Mouse (Mus musculus): ENCODE measurements around the gene Mcmbp. TPM values are rescaled to one million over a fixed set of nuclear protein-coding genes. Genes with fewer than 3 reads are reported as not detected.

The Mcmbp gene
- polyA plus RNA-seq (2014; fragmentation: Nextera tagmentation; extraction: Ambion mirVana) = 43.1 and 43.5 TPM in 2 replicates

DNA sequence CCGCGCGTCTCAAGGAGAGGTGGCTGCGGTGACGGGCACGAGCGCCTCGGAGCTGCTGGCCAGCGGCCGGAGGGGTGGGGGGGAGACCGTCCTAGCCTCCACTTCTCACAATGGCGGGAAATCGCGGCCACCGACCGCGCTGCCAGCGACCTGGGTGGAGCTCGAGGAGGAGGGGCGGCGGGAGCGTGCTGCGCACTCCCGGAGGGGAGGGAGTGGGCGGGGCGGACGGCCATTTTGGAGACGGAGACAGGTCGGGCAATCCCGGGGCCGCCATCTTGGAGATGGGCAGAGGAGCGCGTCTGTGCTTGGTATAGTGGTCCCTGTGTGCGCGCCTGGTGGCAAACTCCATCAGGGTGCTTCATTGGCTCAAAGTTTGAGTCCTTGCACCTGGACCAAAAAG is at the start of gene Mcmbp:
TSS of gene Mcmbp (minus strand) at position 162 of the 400 bp plus-strand sequence.
- under 1% methylated on average over 32 of the region's 35 CpGs for WGBS (ENCODE audit: insufficient replicate concordance)
- Histone ChIP-seq H3K4me3 (ENCODE audit: low read depth, low read length) (peak within 1 kb of the TSS; percentile 97), H3K27ac (ENCODE audit: low read depth, low read length) (peak within 1 kb of the TSS; percentile 85), H3K4me2 (peak within 1 kb of the TSS; percentile 94), H3K9ac (ENCODE audit: low read depth, low read length) (peak within 1 kb of the TSS; percentile 94), H3K27me3 (ENCODE audit: control insufficient read depth, insufficient read depth, low read length) (no peaks in the 10 kb centered on the region), H3K4me1 (ENCODE audit: control insufficient read depth, insufficient read depth, low read length) (peaks cover 15% of the 10 kb centered on the region), H3K36me3 (ENCODE audit: control insufficient read depth, insufficient read depth, low read length) (no peaks in the 10 kb centered on the region), H3K9me3 (replicated peaks; ENCODE audit: control insufficient read depth, low read length) (no peaks in the 10 kb centered on the region)
- ATAC-seq (replicated peaks; ENCODE audit: insufficient number of reproducible peaks, low FRiP score, low TSS enrichment) = peak; percentile 88

DNA sequence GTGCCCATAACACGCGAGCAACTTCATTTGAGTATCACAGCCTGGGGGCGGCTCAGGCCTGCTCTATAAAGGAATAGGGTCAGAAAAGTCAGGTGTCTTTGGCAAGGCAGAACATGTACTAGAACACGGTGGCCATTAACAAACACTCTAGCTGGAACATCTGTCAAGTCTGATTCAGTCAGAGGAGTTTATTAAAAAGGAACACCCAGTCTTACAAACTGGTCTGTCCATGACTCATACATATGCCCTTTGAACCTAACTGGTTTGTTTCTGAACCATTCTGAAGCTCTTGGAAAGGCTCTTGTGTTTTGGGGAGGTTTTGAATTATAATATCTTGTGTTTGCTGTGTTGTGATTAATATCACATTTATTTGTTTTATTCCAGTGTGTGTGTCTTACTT is 49.8 kb upstream of the Mcmbp start:
- 85% methylated on average over 4 of the region's 4 CpGs for WGBS (ENCODE audit: insufficient replicate concordance)
- no peak for ATAC-seq (replicated peaks; ENCODE audit: insufficient number of reproducible peaks, low FRiP score, low TSS enrichment)
- H3K27me3 ChIP-seq (ENCODE audit: control insufficient read depth, insufficient read depth, low read length) = no peaks in the 10 kb centered on the region

DNA sequence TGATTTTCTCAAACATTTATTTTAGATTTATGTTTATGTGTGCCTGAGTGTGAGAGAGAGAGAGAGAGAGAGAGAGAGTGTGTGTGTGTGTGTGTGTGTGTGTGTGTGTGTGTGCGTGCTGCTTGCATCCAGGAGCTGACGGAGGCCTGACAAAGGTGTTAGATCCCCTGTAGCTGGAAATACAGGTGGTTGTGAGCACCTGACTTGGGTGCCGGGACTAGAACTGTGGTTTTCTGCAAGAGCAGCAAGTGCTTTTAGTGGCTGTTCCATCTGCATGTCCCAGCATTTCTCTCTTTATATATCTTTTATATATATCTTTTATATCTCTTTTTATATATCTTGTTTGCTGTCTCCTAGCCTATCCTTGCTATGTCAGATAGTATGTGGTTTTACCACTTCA is 41.6 kb upstream of the Mcmbp start:
- Histone ChIP-seq H3K4me1 (ENCODE audit: control insufficient read depth, insufficient read depth, low read length) (no peaks in the 10 kb centered on the region), H3K27me3 (ENCODE audit: control insufficient read depth, insufficient read depth, low read length) (no peaks in the 10 kb centered on the region), H3K36me3 (ENCODE audit: control insufficient read depth, insufficient read depth, low read length) (peaks cover 39% of the 10 kb centered on the region), H3K27ac (ENCODE audit: low read depth, low read length) (no peak overlapping the region), H3K9ac (ENCODE audit: low read depth, low read length) (no peak overlapping the region), H3K4me3 (ENCODE audit: low read depth, low read length) (no peak overlapping the region), H3K9me3 (replicated peaks; ENCODE audit: control insufficient read depth, low read length) (no peaks in the 10 kb centered on the region), H3K4me2 (no peak overlapping the region)
- no peak for ATAC-seq (replicated peaks; ENCODE audit: insufficient number of reproducible peaks, low FRiP score, low TSS enrichment)
- 90% methylated on average over 3 of the region's 3 CpGs for WGBS (ENCODE audit: insufficient replicate concordance)

More for the DNA sequence above, 49.8 kb upstream of the Mcmbp start:
- no peak overlapping the region for H3K27ac ChIP-seq (ENCODE audit: low read depth, low read length)
- H3K4me2 ChIP-seq = no peak overlapping the region
- H3K4me3 ChIP-seq (ENCODE audit: low read depth, low read length) = no peak overlapping the region
- no peak overlapping the region for H3K9ac ChIP-seq (ENCODE audit: low read depth, low read length)
- H3K9me3 ChIP-seq (replicated peaks; ENCODE audit: control insufficient read depth, low read length) = no peaks in the 10 kb centered on the region
- peaks cover 6% of the 10 kb centered on the region; the same call in 1 of the 2 replicates for H3K36me3 ChIP-seq (ENCODE audit: control insufficient read depth, insufficient read depth, low read length)
- no peaks in the 10 kb centered on the region for H3K4me1 ChIP-seq (ENCODE audit: control insufficient read depth, insufficient read depth, low read length)

GRCm38 (mm10) chr7:128779305-128779704 is 39.0 kb upstream of the Mcmbp start:
- Histone ChIP-seq H3K4me1 (ENCODE audit: control insufficient read depth, insufficient read depth, low read length) (no peaks in the 10 kb centered on the region), H3K36me3 (ENCODE audit: control insufficient read depth, insufficient read depth, low read length) (peaks cover 40% of the 10 kb centered on the region), H3K4me2 (no peak overlapping the region), H3K9me3 (replicated peaks; ENCODE audit: control insufficient read depth, low read length) (no peaks in the 10 kb centered on the region), H3K27ac (ENCODE audit: low read depth, low read length) (no peak overlapping the region), H3K27me3 (ENCODE audit: control insufficient read depth, insufficient read depth, low read length) (no peaks in the 10 kb centered on the region), H3K4me3 (ENCODE audit: low read depth, low read length) (no peak overlapping the region), H3K9ac (ENCODE audit: low read depth, low read length) (no peak overlapping the region)
- no peak for ATAC-seq (replicated peaks; ENCODE audit: insufficient number of reproducible peaks, low FRiP score, low TSS enrichment)
- WGBS (ENCODE audit: insufficient replicate concordance) = 60% methylated on average over 6 of the region's 6 CpGs

DNA sequence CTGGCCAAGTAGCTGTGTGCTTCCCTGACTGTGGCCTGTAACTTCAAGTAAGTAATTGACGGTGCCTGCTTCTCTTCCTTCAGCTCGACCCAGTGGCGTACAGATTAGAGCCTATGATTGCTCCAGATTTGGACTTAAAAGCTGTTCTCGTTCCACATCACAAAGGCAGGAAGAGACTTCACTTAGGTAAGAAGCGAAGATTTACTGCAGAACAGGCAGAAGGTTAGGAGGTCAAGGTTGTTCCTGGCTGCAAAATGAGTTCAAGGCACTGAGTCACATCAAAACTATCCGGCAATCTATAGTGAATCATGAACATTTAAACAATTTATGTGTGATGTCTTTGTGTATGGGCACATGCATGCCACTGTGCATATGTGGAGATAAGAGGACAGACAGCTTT is 36.9 kb upstream of the Mcmbp start:
- Histone ChIP-seq H3K4me1 (ENCODE audit: control insufficient read depth, insufficient read depth, low read length) (no peaks in the 10 kb centered on the region), H3K4me3 (ENCODE audit: low read depth, low read length) (no peak overlapping the region), H3K27me3 (ENCODE audit: control insufficient read depth, insufficient read depth, low read length) (no peaks in the 10 kb centered on the region), H3K36me3 (ENCODE audit: control insufficient read depth, insufficient read depth, low read length) (peaks cover 46% of the 10 kb centered on the region), H3K4me2 (no peak overlapping the region), H3K27ac (ENCODE audit: low read depth, low read length) (no peak overlapping the region), H3K9me3 (replicated peaks; ENCODE audit: control insufficient read depth, low read length) (no peaks in the 10 kb centered on the region), H3K9ac (ENCODE audit: low read depth, low read length) (no peak overlapping the region)
- ATAC-seq (replicated peaks; ENCODE audit: insufficient number of reproducible peaks, low FRiP score, low TSS enrichment) = no peak
- 86% methylated on average over 6 of the region's 6 CpGs for WGBS (ENCODE audit: insufficient replicate concordance)

DNA sequence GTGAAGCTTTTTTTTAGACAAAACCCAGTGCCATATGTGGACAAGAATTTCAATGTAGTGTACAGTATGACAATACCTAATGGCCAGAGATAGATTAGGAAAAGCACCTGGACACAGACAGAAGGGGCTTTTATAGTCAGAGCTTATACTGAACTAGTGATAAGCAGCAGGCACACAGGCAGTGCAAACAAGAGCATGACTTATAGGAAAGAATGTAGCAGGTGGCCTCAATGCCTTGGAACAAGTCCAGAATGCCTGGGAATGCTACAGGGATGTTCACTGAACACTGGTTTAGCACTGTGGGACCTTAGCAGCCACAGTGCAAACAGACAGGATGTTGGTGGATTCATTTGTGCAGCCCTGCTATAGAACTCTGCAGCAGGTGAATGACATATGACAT is 26.4 kb upstream of the Mcmbp start:
- Histone ChIP-seq H3K4me3 (ENCODE audit: low read depth, low read length) (no peak overlapping the region), H3K9ac (ENCODE audit: low read depth, low read length) (no peak overlapping the region), H3K36me3 (ENCODE audit: control insufficient read depth, insufficient read depth, low read length) (peaks cover 46% of the 10 kb centered on the region), H3K27me3 (ENCODE audit: control insufficient read depth, insufficient read depth, low read length) (no peaks in the 10 kb centered on the region), H3K27ac (ENCODE audit: low read depth, low read length) (no peak overlapping the region), H3K4me2 (no peak overlapping the region), H3K4me1 (ENCODE audit: control insufficient read depth, insufficient read depth, low read length) (no peaks in the 10 kb centered on the region), H3K9me3 (replicated peaks; ENCODE audit: control insufficient read depth, low read length) (no peaks in the 10 kb centered on the region)
- no peak for ATAC-seq (replicated peaks; ENCODE audit: insufficient number of reproducible peaks, low FRiP score, low TSS enrichment)

- Histone ChIP-seq H3K9me3 (replicated peaks; ENCODE audit: control insufficient read depth, low read length) (no peaks in the 10 kb centered on the region), H3K27me3 (ENCODE audit: control insufficient read depth, insufficient read depth, low read length) (no peaks in the 10 kb centered on the region), H3K27ac (ENCODE audit: low read depth, low read length) (no peak overlapping the region), H3K36me3 (ENCODE audit: control insufficient read depth, insufficient read depth, low read length) (peaks cover 61% of the 10 kb centered on the region), H3K9ac (ENCODE audit: low read depth, low read length) (no peak overlapping the region), H3K4me2 (no peak overlapping the region), H3K4me3 (ENCODE audit: low read depth, low read length) (no peak overlapping the region), H3K4me1 (ENCODE audit: control insufficient read depth, insufficient read depth, low read length) (no peaks in the 10 kb centered on the region)
- WGBS (ENCODE audit: insufficient replicate concordance) = 94% methylated on average over 4 of the region's 4 CpGs
- ATAC-seq (replicated peaks; ENCODE audit: insufficient number of reproducible peaks, low FRiP score, low TSS enrichment) = no peak
These were observed 18.7 kb upstream of the Mcmbp start for GRCm38 (mm10) chr7:128758948-128759347.

GRCm38 (mm10) chr7:128755396-128755795 is 15.1 kb upstream of the Mcmbp start:
- no peaks in the 10 kb centered on the region for H3K9me3 ChIP-seq (replicated peaks; ENCODE audit: control insufficient read depth, low read length)
- no peaks in the 10 kb centered on the region for H3K27me3 ChIP-seq (ENCODE audit: control insufficient read depth, insufficient read depth, low read length)
- H3K4me3 ChIP-seq (ENCODE audit: low read depth, low read length) = no peak overlapping the region
- peaks cover 59% of the 10 kb centered on the region for H3K36me3 ChIP-seq (ENCODE audit: control insufficient read depth, insufficient read depth, low read length)
- no peak overlapping the region for H3K4me2 ChIP-seq
- H3K9ac ChIP-seq (ENCODE audit: low read depth, low read length) = no peak overlapping the region
- ATAC-seq (replicated peaks; ENCODE audit: insufficient number of reproducible peaks, low FRiP score, low TSS enrichment) = no peak
- 95% methylated on average over 1 of the region's 1 CpGs for WGBS (ENCODE audit: insufficient replicate concordance)
- H3K27ac ChIP-seq (ENCODE audit: low read depth, low read length) = no peak overlapping the region
- peaks cover under 1% of the 10 kb centered on the region; the same call in 1 of the 2 replicates for H3K4me1 ChIP-seq (ENCODE audit: control insufficient read depth, insufficient read depth, low read length)

- no peaks in the 10 kb centered on the region for H3K27me3 ChIP-seq (ENCODE audit: control insufficient read depth, insufficient read depth, low read length)
- H3K9ac ChIP-seq (ENCODE audit: low read depth, low read length) = no peak overlapping the region
- ATAC-seq (replicated peaks; ENCODE audit: insufficient number of reproducible peaks, low FRiP score, low TSS enrichment) = no peak
- H3K9me3 ChIP-seq (replicated peaks; ENCODE audit: control insufficient read depth, low read length) = no peaks in the 10 kb centered on the region
- no peak overlapping the region for H3K27ac ChIP-seq (ENCODE audit: low read depth, low read length)
- peaks cover 26% of the 10 kb centered on the region for H3K4me1 ChIP-seq (ENCODE audit: control insufficient read depth, insufficient read depth, low read length)
- no peak overlapping the region for H3K4me3 ChIP-seq (ENCODE audit: low read depth, low read length)
- whole genome bisulfite sequencing (ENCODE audit: insufficient replicate concordance) = 89% methylated on average over 4 of the region's 4 CpGs
- H3K4me2 ChIP-seq = no peak overlapping the region
- H3K36me3 ChIP-seq (ENCODE audit: control insufficient read depth, insufficient read depth, low read length) = peaks cover 37% of the 10 kb centered on the region
These were observed 11.7 kb upstream of the Mcmbp start for GRCm38 (mm10) chr7:128752012-128752411.

Data from heart, embryonic 11.5 days (tissue).